Mouse (Mus musculus) lung, adult 2 months (tissue): ENCODE results near the gene Sh3tc1. TPM values are rescaled to one million over a fixed set of nuclear protein-coding genes. Genes with fewer than 3 reads are reported as not detected.

Experiments
- DNase-seq: peaks from one replicate; pipeline ENCODE4 v3.0.0; 2022
- H3K4me1 ChIP-seq: fragments of 200-500 bp; 2 replicates; pipeline ENCODE4 v1.6.1; 2011; ENCODE audit warnings: low read length; ENCODE audit not compliant: control insufficient read depth, insufficient read depth
- H3K4me3 ChIP-seq: fragments of 200-500 bp; replicated peaks from 2 replicates; pipeline ENCODE3; 2011; ENCODE audit warnings: low read depth, mild to moderate bottlenecking, control low read depth, low read length; ENCODE audit errors: extremely low read depth
- CTCF ChIP-seq: fragments of 200-500 bp; IDR thresholded peaks from 2 replicates; pipeline ENCODE4 v1.5.1; 2011; ENCODE audit warnings: mild to moderate bottlenecking, low read length, control low read depth; ENCODE audit not compliant: insufficient read depth
- POLR2A ChIP-seq: fragments of 200-500 bp; IDR thresholded peaks from 2 replicates; pipeline ENCODE4 v1.6.1; 2011; ENCODE audit warnings: low read depth, mild to moderate bottlenecking, control low read depth, low read length, borderline replicate concordance; ENCODE audit errors: extremely low read depth
- WGBS: fragments of 180-500 bp; shearing (Covaris S2); methylation state at CpG from one replicate; pipeline ENCODE4 v1.1.7; 2018; 5-methylcytosine and 5-hydroxymethylcytosine counted together
- polyA plus RNA-seq: library from polyadenylated mRNA; depleted of rRNA; stranded (reverse); fragments of >200 nt; gene quantifications from 2 replicates; pipeline ENCODE4 v1.2.3, GENCODE M21; 2012

The Sh3tc1 gene
- polyA plus RNA-seq, 1 experiment: 38.3 TPM

- peak; percentile 60 for DNase-seq
- peaks cover 35% of the 10 kb centered on the region for H3K4me1 ChIP-seq
- H3K4me3 ChIP-seq: no peak overlapping the region
- TF ChIP-seq POLR2A (peak; percentile 28; the same call in 1 of the 2 replicates), CTCF (no peak)
- 34% methylated on average over 8 of the region's 8 CpGs for WGBS
Measured at GRCm38 (mm10) chr5:35743238-35743951, 3.6 kb upstream of the Sh3tc1 start.

DNA sequence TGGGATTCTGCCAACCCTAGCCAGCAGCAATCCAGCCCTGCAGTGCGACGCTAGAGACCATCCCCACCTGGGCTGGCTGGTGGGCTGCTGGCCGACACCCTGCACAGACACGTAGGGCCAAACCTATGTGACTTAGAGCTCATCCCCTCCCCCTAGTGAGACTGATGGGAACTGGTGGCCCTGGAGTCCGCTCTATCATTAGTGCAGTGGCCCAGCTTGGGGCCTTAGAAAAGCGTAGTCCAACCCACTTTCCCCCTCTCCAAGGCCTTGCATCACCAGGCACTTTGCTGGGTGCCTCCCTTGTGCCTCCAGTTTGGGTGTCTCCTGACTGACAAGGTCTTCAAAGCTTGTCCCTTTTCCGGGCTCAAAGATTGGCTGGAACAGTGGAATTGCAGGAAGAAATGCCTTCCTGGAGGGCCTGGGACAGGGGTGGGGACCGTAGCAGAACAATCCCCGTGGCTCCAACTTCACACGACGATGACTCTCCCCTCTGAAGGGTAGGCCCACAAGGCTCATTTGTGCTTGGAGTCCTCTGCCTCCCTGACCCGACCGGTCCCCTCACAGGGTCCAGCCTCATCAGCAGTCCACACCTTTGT, 1.5 kb upstream of the Sh3tc1 start:
- DNase-seq: no peak
- Histone ChIP-seq H3K4me1 (peaks cover 39% of the 10 kb centered on the region), H3K4me3 (no peak overlapping the region)
- WGBS: 52% methylated on average over 13 of the region's 13 CpGs
- TF ChIP-seq CTCF (0 out of 2 replicates have a peak, but pooled peaks have one; percentile 0), POLR2A (no peak)

- H3K4me1 ChIP-seq: peaks cover 39% of the 10 kb centered on the region
- TF ChIP-seq POLR2A: no peak
- TF ChIP-seq CTCF: no peak
- WGBS: 36% methylated on average over 10 of the region's 10 CpGs
Measured at GRCm38 (mm10) chr5:35740716-35741115, 929 bp upstream of the Sh3tc1 start.

GRCm38 (mm10) chr5:35739005-35739404, 782 bp downstream of the Sh3tc1 start:
- Histone ChIP-seq H3K4me1 (peaks cover 39% of the 10 kb centered on the region), H3K4me3 (no peak overlapping the region)
- TF ChIP-seq CTCF (no peak), POLR2A (no peak)
- no peak for DNase-seq
- WGBS: 80% methylated on average over 2 of the region's 2 CpGs

More at GRCm38 (mm10) chr5:35740716-35741115, 929 bp upstream of the Sh3tc1 start:
- DNase-seq: no peak
- H3K4me3 ChIP-seq: no peak overlapping the region

DNA sequence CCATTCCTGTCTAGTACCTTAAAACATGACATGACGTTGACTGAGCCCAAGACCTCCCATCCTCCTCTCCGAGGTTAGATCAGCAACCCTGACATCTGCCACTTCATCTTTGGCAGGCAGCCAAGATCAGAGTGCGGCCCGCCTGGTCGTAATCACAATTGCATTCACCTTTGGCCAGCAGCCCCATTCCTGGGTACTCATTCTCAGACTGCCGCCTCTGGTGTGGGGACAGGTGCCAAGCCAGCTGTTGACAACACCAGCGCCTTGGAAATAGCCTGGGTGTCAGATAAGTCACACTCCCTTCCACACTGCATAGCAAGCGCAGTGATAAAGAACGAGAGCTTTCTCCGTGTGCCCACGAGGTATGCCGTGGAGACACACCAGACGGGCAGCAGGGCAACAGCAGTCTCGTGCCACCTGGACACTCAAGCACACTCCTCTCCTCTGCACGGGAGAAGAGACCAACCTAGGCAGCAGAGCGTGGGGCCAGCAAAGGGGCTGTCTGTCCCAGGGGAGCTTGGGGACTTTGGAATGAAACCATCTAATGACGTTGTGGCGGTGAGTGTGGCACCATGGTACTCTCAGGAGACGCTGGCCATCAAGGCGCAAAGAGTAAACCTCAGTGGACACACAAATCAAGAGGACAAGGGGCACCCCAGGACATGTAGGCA, 2.4 kb downstream of the Sh3tc1 start:
- 41% methylated on average over 20 of the region's 20 CpGs for WGBS

DNA sequence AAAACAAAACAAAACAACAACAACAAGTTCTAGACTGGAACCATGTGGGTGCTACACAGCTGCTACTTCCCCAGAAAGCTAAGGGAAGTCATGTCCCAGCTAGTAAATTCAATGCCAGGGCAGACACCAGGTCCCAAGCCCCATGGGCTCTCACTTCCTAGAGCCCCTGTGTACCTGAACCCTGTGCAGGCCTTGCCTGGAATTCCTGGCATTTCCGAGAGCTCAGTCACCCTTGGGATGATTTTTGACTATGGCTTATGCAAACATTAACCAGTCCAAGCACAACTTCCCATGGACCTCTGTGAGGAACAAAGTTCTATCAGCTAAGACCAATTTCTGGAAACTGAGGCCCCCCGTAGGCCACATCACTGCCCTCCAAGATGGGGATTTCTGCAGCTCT, 6.3 kb downstream of the Sh3tc1 start:
- no peak overlapping the region for H3K4me3 ChIP-seq
- 80% methylated on average over 2 of the region's 2 CpGs for WGBS
- no peak for TF ChIP-seq CTCF
- TF ChIP-seq POLR2A: no peak
- DNase-seq: no peak
- peaks cover 16% of the 10 kb centered on the region for H3K4me1 ChIP-seq

More for the DNA sequence above, 2.4 kb downstream of the Sh3tc1 start:
- DNase-seq: peak; percentile 70
- Histone ChIP-seq H3K4me3 (no peak overlapping the region), H3K4me1 (peaks cover 27% of the 10 kb centered on the region)
- TF ChIP-seq CTCF (no peak), POLR2A (no peak)

DNA sequence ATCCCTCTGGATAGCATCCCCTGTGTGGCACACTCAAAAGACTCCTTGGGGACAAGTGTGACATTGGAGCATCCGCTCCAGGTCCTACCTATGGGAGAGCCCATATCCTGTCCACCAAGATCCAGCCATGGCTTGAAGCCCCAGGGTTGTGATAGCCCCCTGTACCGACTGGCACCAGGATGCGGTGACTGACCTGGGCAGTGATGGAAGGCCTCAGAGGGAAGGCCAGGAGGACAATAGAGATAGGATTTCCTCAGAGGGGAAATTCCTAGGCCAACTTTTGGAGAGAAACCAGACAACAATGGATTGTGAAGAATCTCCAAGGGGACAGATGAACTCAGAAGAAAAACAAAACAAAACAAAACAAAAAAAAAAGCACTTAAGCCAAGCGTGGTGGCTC, 8.8 kb downstream of the Sh3tc1 start:
- no peak for DNase-seq
- Histone ChIP-seq H3K4me3 (no peak overlapping the region), H3K4me1 (peaks cover 17% of the 10 kb centered on the region)
- WGBS: 56% methylated on average over 4 of the region's 4 CpGs
- TF ChIP-seq CTCF (no peak), POLR2A (no peak)

- no peak overlapping the region for H3K4me3 ChIP-seq
- 68% methylated on average over 1 of the region's 1 CpGs for WGBS
Measured at GRCm38 (mm10) chr5:35730552-35730951, 9.2 kb downstream of the Sh3tc1 start.

GRCm38 (mm10) chr5:35729844-35730243, 9.9 kb downstream of the Sh3tc1 start:
- TF ChIP-seq CTCF (no peak), POLR2A (no peak)
- DNase-seq: peak; percentile 42
- WGBS: 56% methylated on average over 3 of the region's 3 CpGs
- Histone ChIP-seq H3K4me1 (peaks cover 19% of the 10 kb centered on the region), H3K4me3 (no peak overlapping the region)

More at GRCm38 (mm10) chr5:35730552-35730951, 9.2 kb downstream of the Sh3tc1 start:
- no peak for TF ChIP-seq CTCF
- no peak for TF ChIP-seq POLR2A
- no peak for DNase-seq
- peaks cover 19% of the 10 kb centered on the region for H3K4me1 ChIP-seq

GRCm38 (mm10) chr5:35728957-35729460, 10.8 kb downstream of the Sh3tc1 start:
- TF ChIP-seq POLR2A: peak; percentile 89; the same call in 1 of the 2 replicates
- TF ChIP-seq CTCF: no peak
- DNase-seq: peak; percentile 74
- WGBS: 13% methylated on average over 11 of the region's 11 CpGs
- peak overlapping the region; percentile 73 for H3K4me3 ChIP-seq
- peaks cover 19% of the 10 kb centered on the region for H3K4me1 ChIP-seq
